Mouse (Mus musculus) ovary, postnatal 10 days (tissue): ENCODE data around the gene Zfhx3.
A peak's percentile ranks its signal among the peaks of the same experiment; 100 is the strongest.

Experiments
- DNase-seq: peaks from one replicate; pipeline ENCODE4 v3.0.0; 2022; ENCODE audit warnings: low spot score

Gene Zfhx3

DNA sequence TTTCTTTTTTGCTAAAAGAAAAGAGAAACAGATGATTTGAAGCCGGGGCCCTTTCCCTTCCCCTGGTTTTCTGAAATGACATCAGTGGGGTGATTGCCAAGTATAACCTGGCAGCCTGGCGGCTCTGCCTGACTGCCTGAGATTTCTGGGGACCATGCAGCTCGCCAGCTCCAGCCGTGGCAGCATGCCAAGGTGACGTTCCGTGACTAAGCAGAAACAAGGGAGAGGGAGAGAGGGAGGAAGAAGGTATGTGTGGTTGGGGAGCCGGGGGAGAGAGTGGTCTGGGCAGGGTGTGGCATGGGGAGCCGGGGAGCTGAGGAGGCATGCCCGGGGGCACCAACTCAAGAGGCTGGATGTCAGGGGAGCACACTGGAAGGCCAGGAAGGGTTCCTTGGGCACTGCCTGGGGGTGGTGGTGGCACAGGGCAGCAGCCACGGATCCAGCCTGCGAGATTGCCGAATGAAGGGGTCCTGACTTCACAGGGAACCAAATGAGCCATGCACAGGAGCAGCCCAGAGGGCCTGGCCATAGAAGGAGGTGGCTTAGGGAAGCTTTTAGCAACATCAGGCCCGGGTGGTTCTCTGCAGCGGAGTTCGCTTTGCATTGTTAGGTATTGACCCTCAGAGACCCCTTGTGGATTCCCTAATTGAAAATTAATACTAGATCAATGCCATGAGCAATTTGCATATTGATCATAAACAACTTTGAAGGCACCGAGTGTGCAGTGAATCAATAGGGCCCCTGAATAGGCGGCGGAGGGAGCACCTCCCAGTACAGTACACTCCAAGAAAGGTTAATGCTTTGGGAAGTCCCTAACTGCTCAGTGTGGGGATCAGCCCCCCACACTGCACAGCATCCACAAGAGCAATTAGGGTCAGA is 954.3 kb downstream of the Zfhx3 start:
- DNase-seq, result peak; percentile 76

DNA sequence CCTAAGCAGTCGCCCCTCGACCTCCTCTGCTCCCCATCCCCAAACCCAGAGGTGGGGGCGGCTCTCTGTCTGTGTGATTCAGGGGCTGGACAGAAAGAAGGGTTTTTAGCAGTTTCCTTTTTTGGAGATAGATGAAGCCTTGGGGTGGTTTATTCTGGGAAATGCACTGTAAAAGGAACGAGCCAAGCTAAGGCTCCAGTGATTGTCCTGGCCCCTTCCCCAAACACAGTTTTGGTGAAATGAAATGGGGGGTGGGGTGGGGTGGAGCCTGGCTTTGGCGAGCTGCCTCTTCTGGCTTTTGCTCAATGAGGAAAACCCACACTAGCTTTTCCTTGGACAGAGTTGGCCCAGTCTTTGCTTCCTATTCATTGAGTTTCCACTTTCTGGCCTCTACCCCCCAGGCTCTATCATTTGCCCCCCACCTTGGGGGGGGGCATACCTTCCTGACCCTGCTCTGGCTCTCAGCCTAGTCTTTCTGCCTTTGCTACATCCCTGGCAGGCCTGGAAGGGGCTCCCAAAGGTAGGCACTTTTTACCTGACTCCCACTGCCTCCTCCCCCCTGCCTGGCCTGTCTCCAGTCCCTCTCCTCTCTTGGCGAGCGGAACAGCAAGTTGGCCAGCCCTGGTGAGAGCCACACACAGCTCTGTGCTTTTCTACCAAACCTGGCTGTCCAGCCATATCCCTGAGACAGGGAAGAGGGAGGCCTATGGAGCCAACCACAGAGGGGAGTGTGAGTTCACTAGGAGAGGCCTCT is 955.1 kb downstream of the Zfhx3 start:
- no peak for DNase-seq

DNA sequence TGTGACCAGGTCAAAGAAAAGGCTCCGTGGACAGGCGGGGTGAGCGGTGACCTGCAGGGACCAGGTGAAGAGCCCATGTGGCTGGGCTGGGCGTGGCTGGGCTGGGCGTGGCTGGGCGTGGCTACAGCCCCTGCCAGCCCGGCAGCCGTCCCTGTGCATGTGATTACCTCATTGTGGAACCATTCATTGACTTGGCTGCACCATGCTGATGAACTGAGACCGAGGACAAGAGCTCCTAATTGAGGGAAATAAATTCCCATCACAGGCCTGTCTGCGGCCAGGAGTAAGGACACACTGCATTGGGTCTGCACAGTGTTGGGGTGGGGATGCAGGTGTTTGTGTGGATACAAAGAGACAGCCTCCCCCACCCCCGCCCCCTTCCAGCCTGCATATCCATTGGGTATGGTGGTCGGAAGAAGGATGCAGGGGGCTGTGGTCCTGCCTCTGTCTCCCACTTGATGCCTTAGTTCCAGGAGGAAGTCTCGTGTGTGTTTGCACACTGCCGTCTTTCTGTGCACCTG is 956.9 kb downstream of the Zfhx3 start:
- no peak for DNase-seq

DNA sequence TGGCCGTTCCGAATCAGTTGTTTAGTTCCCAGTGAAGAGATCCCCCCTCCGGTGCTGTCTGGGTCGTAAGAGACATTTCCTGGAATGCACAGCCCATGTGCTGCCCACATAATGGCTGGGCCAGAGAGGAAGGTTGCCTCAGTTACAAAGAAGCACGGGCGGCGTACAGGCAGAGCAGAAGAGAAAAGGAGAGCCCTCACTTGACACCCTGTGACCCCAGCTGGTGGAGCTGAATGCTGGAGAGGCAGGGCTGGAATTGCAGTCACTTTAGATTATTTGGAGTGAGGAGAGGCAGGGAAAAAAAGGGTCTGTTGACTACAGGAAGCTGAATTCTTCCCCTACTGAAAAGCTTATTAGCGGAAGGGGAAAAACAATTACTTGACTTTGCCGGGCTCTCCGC is 958.1 kb downstream of the Zfhx3 start:
- no peak for DNase-seq

DNA sequence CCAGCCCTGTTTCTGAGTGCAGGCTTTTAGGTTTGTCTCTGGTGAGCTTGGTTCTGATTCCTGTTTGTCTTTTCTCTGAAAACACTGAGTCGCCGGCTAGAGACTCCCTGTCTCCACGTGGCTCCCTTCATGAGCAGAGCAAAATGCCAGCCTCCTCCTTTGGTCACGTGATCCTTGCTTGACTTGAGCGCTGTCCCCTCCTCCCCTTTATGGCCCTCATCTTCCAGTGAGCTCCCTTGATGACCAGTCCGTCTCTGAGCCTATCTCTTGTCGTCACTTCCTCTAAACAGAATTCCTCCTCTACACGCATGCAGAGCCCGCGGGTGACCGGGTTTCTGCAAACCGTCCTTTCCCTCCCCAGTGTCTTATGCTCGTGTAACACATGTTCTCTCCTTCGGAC is 958.8 kb downstream of the Zfhx3 start:
- DNase-seq, result no peak

DNA sequence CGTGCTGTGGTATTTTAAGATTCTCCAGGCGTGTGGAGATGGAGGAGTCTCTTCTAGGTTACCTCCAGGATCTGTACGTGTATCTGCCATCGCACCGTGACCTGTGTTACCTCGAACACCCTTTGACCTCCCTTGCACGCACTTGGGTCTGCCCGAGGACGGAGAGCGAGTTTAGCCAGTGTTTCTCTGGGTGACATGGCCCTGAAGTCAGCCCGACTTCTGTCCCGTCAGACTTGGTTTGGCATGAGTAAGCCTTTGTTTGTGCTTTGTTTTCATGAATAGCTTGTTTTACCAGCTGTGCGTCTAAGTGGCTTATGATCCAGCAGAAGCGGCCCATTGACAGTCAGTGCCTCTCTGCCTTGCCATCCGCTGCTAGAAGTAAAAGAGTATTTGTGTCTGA is 961.1 kb downstream of the Zfhx3 start:
- DNase-seq, result no peak

DNA sequence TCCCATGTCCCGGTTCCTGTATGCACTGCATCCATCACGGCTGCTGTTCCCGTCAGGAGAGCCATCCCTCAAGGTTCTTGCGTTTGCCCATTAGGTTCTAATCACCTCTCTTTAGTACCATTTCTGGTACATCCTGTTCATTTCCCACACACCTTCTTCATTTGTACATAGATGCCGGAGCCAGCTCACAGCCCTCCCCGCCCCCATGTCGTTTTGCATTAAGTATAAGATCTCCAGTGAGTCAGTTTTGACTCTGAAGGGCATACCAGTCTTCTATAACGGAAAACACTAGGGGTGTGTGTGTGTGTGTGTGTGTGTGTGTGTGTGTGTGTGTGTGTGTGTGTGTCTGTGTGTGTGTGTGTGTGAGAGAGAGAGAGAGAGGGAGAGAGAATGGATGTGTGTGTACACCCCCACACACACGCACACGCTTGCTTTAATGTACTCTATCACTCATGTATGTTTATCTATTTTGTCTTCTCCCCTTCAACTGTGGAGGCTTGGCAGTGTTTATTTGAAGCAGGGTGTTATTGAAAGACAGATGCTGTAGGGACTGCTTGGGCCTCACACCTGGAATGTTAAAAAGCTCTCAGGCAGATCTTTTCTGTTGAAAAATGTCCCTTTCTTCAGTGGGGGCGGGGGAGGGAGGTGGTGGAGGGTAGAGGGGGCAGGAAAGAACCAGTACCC is 962.0 kb downstream of the Zfhx3 start:
- DNase-seq, result no peak

DNA sequence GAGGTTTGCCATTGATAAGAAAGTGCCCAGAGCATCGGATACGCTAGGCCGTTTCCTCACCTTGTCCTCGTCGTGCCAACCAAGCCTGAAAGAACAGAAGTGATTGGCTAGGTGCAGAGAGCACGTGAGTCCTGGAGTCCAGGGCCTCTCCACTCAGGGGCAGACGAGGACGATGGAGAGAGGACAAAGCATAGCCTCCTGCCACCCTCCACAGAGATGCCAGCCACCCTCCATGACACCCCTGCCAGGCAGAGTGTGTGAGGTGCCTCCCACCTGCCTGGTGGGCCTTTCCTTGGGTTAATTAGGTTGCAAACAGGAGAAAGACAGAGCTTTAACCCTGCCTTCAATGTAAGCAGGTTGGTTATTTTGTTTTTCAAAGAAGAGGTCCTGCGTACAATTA is 965.6 kb downstream of the Zfhx3 start:
- DNase-seq, result no peak

DNA sequence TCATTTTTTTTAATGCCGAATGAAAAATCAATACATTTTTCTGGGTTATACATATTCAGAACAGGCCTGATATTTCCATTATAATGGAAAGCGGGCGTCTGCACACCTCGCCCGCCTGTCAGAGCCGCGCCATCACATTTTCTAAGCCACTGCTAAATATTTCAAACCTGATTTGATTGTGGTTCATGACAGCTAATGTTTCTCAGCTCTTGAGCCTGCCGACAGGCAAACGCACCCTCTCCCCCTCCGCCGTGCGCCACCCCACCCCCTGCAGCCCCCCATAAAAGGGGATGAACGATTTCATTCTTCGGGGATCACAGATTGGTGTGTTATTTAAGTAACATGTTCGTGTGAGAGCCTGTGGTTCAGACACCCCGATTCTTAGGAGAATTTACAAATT is 966.1 kb downstream of the Zfhx3 start:
- DNase-seq, result no peak

DNA sequence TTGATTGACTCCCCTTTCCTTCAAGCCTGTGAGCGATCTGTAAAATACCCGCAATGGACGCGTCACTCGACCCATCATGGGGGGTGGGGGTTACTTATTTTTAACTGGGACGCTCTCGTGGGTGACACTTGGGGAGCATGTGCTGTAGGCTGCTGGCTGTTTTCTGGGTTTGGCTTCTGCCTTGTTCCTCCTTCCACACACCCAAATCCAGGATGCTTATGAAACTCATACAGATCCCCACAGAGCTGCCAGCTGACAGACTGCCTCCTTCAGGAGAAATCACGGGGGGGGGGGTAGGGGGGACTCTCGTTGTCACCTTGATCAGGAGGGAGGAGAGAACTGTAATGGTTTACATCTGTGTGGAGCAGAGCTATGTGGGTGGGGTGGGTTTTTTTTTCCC is 966.6 kb downstream of the Zfhx3 start:
- no peak for DNase-seq

DNA sequence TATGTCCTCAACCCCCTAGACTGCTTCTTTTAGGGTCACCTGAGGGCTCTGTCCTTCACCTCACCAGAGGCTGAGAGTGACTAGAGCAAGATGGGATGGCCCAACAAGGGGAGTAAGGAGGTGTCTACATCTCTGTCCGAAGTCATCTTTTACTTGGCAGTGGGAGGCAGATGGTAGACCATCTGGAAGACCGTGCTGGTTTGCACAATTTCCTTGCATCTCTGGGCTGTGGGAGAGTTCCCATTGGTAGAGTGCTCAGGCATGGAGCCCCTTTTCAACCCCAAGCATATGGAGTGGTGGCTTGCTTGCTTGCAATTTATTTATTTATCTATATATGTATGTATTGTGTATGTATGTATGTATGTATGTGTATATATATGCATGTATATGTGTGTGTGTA is 967.0 kb downstream of the Zfhx3 start:
- DNase-seq, result no peak

DNA sequence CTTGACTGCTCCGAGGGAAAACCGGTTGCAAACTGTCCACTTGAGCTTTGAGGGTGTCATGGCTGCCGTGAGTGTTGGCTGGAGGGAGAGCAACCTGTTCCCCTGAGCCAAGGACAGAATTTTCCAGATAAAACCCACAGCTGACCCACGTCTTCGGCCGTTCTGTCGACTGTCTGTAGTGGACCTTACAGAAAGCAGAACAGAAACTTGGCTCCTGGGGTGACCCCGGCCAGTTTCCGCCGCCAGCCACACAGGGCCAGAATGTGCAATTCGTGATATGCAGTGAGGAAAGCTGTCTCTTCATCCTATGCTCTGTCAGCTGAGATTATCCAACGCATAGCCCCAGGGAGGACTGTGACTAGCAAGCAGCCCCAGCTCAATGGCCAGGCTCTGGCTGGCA is 968.4 kb downstream of the Zfhx3 start:
- DNase-seq, result no peak

DNA sequence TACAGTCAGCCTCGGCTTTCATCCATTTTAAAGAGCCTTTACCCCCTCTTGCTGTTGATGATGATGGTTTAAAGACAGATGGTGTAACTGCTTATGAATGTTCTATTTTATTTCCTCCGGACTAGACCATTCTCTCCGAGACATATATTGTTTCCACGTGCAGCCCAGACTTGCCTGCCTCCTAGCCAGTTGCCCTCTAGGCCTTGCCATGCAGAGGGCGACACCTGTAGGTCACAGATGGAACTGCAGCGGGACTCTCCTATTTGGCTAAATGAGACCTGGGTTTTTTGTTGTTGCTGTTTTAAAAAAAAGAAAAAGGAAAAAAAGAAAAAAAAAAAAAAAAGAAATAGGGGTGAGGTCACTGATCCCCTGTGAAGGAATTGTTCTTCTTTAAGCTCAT is 969.1 kb downstream of the Zfhx3 start:
- DNase-seq, result peak; percentile 87

DNA sequence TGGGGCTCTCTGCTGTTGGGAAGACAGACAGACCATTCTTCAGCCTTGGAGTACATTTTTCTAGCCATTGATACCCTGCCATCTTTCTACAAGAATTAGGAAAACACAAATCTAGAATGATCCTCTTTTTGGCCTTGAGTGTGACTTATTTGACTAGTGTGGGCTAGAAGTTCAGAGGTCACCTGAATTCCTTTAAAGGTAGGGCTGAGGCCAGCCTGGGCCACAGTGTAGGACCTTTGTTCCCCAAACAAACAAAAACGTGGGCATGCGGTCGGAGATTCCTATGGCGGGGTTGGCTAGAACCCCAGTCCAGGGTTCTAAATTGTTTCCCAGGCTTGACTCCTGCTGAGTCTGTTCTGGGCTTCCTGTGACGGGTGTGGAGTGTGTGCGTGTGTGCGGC is 970.6 kb downstream of the Zfhx3 start:
- no peak for DNase-seq

DNA sequence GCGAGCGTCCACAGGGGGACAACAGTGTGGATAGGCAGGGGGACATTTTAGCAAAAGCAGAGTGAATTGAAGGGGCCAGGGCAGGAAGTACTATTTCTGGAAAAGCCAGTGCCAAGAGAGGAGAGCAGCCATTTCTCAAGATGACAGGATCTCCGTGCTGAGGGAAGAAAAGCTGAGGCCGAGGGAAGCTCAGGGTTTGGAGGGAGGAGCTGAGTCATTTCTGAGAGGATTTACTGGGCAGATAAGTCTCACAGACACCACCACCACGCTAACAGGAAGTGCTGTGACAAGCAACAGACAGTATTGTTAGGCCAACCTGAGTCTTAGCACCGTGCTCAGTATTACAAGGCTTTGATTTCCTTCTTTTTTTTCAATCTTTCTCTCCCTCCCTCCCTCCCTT is 973.0 kb downstream of the Zfhx3 start:
- no peak for DNase-seq

DNA sequence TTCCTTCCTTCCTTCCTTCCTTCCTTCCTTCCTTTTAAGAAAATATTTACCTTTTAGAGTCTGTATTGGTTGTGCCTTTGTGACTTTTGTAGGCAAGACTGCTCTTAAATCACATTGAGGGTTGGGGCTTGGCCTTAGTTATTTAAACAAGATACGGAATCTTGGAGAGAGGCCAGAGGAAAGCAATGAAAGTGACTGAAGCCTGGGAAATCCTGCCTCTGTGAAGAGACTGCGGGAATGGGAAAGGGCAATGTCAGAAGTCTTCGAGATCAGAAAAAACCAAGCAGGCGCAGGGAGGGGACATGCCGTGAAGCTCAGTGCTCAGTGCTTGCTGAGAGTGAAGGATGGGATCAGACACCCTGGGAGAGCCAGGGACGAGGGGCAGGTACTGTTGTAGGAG is 973.4 kb downstream of the Zfhx3 start:
- DNase-seq, result no peak

DNA sequence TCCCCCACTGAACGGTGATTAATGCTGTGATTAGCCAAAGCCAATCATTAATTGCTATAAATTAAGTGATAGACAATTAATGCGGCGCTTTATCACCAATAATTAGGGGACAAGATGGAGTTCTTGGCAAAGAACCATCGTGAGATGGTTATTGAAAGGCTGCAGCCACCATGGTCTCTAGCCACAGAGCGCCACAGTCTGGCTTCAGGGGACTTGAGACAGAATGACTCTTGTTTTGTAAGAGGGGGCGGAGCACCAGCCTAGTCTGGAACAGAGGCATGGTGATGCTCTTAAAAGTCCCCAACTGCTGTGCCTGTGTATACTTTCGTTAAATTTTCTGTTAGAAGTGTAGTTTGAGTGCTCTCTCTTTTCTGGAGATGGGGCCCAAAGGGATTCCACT is 977.7 kb downstream of the Zfhx3 start:
- no peak for DNase-seq

DNA sequence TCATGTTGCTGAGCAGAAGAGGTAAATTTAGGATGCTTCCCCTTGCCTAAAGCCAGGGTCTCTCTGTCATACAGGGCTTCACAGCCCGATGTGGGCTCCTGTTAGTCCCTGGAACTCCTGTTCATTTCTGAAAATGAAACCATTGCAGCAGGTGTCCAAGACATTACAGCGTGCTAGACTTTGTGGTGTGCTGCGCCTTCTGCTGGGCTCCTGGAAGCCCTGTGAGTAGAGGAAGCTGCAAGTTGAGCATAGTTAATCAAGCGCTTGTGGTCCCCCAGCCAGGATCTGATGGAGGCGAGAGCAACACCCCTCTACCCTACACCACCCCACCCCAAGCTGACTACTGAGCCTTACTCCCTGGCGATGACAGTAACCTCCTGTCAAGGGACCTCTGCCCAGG is 980.7 kb downstream of the Zfhx3 start:
- DNase-seq, result no peak

DNA sequence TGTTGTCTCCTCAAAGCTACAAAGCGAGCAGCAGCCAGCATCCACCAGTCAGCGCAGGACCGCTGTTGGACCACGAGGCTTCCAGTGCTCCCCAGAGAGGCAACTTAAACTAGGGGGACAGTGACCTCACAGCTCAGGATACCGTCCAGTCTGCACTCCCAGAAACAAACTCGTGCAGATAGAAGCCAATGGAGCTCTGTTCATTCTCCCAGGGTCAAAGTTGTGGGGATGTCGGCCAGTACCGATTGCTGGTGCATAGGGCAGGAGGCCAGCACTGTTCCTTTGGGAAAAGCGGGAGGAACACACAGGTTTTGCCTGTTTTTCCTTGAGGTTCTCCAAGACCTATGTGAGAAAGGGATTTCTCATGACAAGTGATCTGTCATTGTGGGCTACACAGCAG is 982.1 kb downstream of the Zfhx3 start:
- no peak for DNase-seq

DNA sequence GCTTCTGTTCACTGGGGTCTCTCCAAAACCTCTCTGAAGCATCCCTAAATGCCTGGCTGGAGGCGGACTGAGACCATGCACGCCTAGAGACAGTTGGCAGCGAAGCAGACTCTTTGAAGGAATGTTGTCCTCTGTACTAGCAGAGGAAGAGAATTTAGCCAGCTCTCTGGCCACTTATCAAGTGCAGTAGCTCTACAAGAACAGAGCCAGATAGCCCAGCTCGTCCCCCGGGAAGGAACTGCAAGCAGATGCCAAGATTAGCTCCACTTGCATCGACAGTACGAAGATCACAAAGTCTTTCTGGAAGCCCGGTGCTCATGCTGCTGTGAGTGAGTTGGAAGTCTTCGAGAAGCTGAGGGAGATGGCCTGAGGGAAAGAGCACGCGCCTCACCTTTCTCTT is 983.7 kb downstream of the Zfhx3 start:
- no peak for DNase-seq

DNA sequence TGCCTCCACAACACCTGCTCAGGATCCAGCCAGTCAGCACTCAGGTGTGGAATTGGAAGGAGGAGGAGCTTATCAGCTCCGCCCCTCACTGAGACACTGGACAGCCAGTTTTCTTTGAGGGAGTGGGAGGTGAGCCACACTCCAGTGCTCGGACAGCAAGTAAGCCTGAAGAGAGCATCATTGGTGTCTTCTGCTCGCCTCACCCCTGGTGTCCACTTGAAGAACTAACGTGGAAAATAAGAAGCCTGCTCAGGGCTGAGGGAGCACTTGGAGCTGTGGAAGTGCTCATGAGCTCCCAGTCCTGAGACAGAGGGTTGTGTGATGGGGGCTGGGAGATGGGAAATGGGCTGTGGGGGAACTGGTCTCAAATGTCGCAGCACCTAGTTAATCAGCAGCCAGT is 988.2 kb downstream of the Zfhx3 start:
- DNase-seq, result no peak

DNA sequence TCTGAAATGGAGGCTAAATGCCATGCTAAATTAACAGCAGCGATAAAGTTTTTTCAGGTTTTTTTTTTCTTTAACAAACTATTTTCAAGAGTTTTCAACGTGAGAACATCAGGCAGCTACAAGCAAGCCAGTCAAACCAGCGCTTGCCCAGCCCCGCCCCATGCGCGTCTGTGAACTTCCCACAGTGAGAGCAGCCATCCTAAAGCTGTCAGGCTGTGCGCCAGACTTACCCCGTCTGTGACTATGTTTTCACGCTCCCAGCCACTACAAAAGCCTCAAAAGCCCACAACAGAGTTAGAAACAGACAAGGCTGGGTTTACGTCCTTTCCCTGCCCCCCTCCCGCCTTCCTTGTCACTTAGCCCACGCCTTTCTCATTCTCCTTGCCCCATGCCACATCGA is 989.4 kb downstream of the Zfhx3 start:
- DNase-seq, result no peak

DNA sequence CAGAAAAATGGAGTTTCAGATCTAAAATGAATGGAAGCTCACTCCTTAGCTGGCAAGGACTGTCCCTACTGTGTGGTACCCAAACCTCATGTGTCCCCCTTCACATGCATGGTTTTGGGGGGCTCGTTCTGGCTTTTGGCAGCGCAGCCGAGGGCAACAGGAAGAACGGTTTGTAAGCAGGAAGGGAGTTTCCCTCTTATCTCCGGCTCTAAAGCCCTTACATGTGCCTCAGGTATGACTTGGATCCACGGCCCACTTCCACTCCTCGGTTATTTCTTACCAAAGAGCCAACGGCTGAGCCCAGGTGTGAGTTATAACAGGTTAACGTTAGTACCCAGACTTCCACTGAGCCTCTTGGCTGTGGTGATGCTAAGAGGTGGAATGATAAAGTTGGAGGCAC is 990.3 kb downstream of the Zfhx3 start:
- no peak for DNase-seq
